Mouse (Mus musculus) thymus, postnatal 10 days (tissue): ENCODE results near the gene Insl6.

Experiments used
- DNase-seq, 2 experiments: peaks; one replicate each; pipeline ENCODE4 v3.0.0; 2021; ENCODE audit warnings: low spot score in 2 of 2

Gene Insl6

DNA sequence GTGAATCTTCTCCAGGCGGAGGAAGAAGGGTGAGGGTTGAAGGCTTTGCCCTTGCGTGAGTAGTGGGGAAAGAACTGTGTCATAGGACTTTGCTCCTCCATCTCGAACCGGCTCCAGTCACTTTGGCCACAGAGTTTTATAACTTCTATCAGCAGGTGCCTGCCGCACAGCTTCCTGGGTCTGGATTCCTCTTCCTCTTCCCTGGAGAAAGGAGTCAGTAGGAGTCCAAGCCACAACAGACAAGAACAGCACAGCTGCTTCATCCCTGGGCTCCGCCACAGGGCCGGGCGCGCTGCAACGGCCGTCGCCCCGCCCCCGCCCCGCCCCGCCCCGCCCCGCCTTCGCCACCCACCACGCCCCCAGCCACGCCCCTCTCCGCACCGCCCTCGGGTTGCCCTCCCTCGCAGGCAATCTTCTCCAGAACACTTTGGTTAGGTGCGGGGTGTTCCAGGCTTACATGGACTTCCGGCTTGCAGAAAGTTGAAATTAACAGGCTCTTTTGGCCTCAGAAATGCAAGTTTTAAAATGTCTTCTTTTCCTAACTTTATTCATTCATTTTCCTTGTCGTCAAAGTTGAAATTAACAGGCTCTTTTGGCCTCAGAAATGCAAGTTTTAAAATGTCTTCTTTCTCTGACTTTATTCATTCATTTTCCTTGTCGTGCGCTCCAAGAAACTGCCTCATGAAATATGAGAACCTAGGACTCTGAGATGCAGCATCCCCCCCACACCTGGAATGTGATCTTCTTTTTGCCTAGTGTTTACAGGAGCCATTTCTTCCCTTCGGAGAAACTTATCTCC, at the start of gene Insl6:
Gene Insl6, minus strand, starts transcription at position 304 of the 799 bp plus-strand sequence.
- DNase-seq, result peak; percentile 46 to 82

DNA sequence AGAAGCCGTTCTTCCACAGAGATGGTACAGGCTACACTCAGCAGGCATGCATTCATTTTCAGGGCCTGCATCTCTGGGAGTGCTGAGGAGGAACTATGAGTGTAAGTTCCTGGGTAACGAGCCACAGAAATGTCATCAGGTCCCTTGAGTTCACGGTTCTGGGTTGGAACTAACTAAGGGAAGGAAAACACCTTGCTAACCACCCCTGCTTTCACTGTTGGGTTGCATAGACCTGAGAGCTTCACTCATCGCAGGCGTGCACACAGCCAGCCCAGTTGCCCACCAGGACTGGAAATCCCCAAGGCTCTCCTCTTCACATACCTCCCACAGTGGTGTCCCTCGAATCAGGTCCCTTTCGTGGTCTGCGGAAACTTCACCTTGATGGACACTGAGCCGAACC, 49.8 kb upstream of the Insl6 start:
- DNase-seq, result no peak

DNA sequence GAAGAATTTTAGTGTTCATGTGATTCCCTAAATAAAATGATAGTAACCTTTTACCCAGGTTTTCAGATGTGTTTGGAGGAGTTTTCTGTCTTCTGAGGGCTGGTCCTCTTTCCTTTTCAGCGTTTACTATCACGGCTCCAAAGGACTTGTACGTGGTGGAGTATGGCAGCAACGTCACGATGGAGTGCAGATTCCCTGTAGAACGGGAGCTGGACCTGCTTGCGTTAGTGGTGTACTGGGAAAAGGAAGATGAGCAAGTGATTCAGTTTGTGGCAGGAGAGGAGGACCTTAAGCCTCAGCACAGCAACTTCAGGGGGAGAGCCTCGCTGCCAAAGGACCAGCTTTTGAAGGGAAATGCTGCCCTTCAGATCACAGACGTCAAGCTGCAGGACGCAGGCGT, 48.3 kb upstream of the Insl6 start:
- DNase-seq, result no peak

DNA sequence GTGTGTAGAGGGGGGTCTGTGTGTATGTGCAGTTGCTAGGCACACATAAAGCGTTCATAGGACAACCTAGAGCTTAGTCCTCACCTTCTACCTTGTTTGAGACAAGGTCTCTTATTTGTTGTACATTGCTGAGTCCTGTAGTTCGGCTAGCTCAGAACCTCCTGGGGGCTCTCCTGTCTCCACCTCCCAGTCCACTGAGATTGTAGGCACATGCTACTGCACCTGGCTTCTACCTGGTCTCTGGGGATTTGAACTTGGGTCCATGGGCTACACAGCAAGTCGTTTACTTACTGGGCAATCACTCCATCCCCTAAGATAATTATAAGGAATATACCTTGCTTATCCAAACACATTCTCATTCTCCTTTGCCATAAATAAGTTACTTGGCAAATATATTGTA, 47.5 kb upstream of the Insl6 start:
- no peak for DNase-seq

DNA sequence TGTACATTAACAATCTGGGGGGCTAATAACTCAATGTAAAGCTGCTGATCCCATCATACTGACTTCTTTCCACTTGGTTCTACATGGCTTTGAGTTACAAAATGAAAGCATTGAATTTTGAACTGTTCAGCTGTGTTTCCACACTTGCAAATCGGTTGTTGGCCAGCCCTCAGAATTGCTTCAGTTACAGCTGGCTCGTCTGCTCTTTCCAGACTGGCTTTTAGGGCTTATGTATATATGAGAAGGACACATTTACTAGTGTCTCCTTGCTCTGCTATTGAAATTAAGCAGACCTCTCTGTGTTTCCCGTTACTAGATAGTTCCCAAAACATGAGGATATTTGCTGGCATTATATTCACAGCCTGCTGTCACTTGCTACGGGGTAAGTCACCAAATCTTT, 47.0 kb upstream of the Insl6 start:
- DNase-seq, result no peak

DNA sequence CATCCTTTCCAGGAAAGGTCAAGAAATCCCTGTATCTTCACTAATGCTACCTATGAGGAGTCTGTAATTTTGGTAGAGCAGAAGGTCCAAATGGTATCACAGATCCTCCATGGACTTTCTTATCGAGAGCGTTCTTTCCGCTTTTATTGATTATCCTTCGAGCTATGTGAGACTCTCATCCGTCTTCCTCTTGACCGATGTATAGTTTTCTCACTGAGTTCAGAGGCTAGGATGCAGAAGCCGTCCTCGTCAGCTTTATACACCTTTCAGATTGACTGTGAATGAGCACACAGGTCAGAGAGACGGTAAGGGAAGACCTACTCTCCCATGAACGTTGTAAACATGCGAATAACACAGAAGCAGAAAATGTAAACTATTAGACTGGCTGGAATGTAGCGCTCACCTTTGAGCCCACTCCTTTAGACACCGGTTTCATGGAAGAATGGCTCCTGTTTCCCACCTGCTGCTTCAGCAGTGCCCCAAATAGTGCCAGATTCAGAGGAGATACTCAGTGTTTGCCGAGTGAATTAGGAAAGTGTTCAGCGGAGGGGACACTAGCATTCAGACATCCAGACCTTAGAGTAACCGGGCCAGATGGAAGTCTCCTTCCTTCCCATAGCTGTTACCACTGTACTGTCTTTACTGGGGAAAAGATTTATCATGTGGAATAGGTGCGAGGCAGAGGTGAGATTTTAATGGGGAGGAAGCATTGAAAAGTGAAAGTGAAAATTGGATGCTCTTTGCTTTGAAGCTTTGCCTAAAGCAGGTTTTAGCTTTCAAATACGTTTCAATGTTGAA, 46.3 kb upstream of the Insl6 start:
- no peak for DNase-seq

DNA sequence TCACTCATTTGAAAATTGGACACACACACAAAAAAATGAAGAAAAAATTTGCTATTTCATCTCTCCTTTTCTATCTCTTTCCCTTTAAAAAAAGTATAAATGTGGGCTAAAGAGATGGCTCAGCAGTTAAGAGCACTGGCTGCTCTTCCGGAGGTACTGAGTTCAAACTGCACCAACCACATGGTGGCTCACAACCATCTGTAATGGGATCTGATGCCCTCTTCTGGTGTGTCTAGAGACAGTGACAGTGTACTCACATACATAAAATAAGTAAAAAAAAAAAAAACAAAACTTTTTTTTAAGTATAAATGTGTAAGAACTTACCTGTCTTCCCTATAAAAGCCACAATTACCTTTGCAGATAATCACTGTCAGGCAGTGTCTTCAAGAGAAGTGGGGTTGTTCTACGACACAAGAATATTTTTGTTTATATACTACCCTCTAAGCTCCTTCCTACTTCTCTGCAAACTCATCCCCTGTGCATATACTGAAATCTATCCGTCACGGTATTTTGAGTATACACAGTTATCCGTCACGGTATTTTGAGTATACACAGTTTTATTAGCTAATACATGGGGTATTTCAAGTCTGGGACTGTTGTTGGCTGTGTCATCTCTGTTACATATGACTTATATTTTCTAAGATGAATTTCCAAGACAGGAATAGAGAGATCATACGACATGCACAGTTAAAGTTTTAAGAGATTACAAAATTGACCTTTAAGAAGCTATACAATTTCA, 45.6 kb upstream of the Insl6 start:
- no peak for DNase-seq

DNA sequence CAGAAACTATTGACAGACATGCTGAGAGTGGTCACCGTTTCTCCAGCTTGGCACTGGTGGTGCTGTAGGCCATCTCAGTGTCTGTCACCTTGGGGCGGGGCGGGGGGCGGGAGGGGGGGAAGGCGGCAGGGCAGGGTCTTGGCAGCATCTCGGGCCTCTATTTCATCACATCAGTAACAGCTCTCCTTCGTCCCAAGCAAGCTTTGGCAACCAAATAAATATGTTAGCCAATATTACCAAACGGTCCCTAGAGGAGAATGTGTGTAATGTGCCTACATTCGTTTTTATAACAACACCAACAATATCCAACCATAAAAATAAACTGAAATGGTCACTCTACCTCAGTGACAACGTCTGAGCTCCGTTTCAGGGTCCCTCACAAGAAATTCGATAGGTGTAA, 45.0 kb upstream of the Insl6 start:
- no peak for DNase-seq

DNA sequence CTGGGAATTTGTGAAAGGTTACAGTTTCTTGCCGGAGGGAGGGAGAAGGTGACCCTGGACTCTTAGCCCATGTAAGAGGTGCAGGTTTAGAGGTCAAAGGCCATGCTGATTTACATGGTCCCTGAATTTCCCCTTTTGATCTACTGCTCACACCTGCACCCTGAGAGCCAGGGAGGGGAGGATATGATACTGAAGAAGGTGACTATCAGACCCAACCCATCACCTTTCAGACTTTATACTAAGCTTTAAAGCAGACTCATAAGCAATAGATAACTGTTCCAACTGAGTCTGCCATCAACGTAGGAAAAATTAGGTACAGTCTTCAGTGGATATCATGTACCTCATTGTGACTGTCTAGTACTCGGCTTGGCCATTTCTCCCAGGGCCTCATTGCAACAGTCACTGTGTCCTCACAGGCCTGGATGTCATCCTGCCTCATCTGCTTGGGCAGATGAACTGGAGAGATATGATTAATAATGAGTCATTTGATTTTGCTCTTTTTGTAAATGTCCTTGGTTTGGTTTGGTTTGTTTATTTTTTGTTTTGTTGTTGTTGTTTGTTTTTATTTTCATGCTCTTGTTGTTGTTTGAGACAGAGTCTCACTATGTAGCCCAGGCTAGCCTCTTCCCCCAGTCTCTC, 43.6 kb upstream of the Insl6 start:
- DNase-seq, result no peak

DNA sequence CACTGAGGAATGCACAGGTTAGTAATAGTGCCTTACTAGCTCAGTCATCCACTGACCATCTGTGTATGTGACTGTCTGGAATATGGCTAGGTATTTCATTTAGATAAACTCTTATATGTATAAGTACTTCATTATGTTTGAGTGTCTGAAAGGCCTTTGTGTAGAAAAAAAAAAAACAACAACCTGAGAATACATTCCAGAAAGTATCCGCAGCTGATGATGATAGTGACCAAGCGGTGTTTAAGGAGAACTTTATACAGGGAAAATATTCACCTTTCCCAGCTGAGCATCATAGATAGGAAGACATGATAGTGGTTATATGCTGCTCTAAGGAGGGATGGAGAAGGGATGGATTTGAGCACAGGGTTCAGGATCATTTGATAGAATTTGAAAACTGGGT, 42.9 kb upstream of the Insl6 start:
- DNase-seq, result no peak

DNA sequence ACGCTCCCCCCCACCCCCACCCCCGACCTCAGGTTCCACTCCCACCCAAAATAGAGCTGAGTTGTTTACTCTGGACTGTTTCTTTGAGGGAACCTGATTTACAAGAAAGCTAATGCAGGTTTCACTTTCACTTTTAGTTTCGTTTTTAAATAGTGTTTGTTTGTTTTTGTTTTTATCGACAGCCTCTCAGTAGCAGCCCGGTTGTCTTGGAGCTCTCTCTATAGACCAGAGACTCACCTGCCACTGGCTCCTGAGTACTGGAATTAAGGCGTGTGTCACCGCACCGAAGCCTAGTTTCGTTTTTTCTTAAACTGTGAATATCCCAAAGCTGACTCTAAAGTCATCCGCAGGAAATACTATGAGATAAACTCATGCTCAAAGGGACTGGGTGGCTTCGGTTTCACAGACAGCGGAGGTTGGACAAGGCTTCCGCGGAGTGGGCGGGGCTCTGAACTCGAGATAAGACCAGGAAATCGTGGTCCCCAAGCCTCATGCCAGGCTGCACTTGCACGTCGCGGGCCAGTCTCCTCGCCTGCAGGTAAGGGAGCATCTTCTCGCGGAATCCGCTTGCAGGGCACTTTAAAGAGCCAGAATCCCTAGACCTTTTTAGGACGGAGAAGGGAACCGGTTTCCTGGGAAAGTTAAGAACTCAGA, 41.9 kb upstream of the Insl6 start, which contains the start of the genes Plgrkt and Cd274:
Gene Plgrkt, minus strand, starts transcription at position 422 of the 654 bp plus-strand sequence.
Gene Cd274, plus strand, starts transcription at position 487 of the 654 bp plus-strand sequence.
- DNase-seq, result peak; percentile 87

DNA sequence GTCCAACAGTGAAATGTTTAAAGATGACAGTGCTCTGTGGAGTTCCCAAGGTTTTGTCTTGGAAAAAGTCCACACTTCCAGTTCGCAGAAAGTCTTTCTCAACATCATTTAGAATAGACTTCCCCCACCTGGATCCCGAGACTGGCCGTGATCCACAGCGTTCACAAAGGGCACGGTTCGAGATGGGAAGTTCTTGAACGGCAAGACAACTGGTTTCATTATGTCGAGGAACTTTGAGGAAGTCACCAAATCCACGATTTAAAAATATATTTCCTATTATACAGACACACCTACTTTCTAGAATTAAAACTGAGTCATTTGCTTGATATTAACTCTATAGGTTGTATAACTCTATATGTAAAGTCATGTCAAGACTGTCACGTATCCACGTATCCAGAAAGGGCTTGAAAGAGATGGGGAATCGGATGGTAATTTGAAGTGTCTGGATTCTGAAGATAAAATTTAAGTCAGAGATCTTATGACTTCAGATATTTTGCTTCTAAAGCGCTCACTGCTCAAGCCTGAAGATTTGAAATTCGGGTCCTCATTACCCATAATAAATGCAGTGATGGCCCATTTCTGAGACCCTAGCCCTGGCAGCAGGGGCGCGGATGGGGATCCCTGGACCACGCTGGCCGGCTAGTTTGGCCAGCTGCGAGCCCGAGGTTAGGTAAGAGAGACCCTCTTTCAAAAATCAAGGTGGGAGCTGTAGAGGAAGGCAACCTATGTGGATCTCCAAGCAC, 41.2 kb upstream of the Insl6 start:
- DNase-seq, result no peak

DNA sequence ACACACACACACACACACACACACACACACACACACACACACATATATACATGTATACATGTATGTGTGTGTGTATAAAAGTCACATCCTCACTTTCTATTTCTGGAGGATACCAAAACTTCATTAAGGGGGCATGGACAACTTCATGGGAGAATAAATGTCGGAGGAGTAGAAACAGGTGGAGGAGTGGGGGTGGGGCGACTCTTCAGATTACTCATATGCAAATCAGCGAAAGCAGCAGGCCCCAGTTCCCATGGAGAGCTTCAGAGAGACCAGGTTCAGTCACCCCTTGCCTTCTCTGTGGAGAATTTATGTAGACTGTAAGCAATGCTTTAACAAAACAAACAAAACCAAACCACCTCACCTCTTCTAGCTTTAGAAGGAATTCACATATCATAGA, 39.9 kb upstream of the Insl6 start:
- DNase-seq, result no peak

DNA sequence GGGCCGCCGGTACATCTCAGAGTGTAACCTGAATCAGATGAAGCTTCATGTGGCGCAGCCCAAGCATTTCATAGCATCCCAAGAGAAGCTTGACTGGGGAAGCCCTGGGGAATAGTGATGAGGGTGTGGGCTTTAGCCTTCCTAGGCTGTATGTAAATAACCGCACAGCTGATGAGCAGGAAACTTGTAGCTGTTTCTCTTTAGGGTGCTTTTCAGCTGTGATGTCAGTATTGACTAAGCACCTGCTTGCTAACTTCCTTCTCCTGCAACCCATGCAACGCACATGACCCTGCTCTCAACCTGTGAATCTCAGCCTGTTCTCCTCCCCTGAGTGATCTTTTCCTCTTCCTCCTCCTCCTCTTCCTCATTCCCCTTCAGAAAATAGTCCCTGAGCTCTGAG, 38.9 kb upstream of the Insl6 start:
- DNase-seq, result no peak

DNA sequence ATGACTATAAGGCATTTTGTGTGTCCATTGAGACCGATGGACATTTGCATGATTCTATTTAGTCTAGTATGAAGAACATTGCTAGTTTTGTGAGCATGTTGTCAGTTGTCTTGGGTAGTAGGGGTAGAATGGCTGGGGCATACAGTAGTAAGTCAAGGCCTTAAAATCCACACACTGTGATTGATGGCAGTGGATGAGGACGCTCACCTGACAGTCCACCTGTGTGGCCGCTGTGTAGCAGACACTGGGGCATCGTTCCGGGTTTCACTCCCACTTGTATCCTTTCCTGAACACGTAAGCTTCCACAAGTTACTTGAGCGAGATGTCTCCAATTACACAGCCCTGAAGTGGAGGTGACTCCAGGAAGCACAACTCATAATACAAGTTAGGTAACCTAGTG, 38.4 kb upstream of the Insl6 start:
- DNase-seq, result no peak

DNA sequence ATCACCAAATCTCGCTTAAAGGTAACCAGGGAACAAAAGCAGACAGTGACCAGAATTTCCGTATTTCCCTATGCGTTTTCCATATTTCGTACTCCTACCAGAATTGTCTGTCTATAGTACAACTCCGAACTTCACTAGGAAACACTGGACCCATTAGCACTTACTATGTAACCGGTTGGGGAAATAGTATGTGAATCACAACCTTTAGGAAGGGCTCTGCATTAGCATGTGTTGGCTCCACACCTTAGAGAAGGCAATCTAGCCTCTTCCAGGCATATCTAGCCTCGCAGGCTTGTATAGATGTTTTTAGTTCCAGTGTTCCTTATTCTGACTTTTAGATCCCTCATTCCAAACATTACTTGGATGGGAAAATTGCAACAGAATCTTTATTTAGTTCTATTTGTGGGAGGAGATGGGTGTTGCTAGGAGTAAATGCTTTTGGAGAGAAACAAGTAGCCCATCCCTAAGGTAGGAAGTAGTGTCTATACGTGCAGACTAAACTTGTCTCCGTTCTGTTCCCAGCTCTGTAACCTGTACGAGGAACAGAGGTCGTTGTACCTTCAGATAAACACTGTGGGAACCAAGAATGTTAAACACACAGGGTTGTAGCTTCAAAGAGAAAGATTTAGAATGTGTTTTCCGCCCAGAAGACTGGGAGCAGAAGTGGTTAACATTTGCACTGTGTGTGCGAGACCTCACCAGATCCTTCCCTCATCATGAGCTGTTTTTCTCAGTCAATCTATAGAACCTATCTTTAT, 37.2 kb upstream of the Insl6 start:
- DNase-seq, result no peak

DNA sequence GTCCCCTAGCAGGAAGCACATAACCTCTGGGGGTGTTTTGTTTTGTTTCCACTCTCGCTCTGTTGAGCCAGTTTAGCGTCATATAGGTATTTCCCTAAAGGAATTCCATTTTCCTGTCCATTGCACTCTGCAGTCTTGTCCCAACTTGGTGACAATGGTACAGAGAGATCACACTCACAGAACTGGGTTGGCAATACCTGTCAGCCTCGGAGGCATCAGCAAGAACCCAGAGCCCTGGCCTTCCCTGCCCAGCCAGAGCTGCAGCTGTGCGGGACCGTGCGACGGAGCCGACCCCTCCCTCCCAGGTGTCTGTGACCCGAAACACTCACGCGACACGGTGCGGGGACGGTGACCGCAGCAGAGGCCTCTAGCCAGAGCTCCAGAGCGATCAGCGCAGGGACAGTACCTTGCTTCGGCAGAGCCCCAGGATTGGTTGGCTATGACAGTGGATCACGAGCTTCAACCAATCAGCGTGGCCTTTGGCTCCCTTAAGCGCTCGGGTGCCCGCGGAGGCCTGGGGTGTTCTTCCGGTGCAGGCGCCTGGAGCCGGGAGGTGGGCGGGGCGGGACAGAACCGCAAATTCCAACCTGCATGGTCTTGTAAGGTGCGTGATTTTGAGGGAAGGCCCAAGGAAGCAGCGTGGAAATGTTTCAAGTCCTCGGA, 36.4 kb upstream of the Insl6 start:
- DNase-seq, result peak; percentile 82 to 86

DNA sequence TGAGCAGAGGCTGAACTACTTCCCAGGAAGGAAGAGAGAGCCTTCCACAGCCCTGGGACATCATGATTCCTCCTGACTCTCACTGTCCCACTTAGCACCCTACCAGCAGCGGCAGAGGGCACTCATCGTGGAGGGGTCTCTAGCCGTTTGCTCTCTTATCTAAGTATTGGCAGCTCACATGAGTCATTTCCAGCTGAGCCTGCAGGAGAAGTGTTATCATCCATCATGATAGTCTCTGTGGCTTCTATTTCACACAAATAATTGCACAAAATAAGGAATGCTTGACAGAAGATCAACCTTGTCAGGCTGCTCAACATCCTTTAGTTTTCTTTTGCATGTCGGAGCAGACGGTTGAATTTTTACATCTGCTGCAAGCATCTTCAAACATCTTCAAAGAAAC, 35.1 kb upstream of the Insl6 start:
- no peak for DNase-seq

DNA sequence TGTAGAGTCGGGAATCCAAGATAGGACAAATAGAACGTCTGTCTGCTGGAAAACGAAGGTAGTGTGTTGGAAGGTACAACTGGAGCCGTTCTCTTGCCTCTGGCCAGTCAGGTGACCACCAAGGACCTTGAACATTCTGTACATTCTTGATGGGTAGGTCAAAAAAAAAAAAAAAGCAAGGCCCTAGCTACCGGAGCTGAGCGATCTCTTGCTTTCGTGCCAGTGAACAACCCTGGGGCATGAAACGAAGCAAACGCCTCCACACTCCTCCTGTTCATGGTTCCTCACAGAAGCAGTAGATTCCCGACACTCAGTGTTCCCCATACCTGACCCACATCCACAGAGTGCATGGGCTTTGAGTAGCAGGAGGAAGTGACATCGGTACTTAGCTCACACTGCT, 31.1 kb upstream of the Insl6 start:
- no peak for DNase-seq
